ENCODE assay signal across 8 mouse cellular contexts in genomic region chr17:25873405-25874147, GRCm38 (mm10). TPM values are rescaled to one million over a fixed set of nuclear protein-coding genes. Genes with fewer than 3 reads are reported as not detected.
DNase-seq lines count a peak whose midpoint lies in the region; ATAC-seq lines count a peak whose summit lies in the region.

No protein-coding gene starts in this region.

- no peak for ATAC-seq in lung, embryonic 15.5 days (ENCODE audit: borderline replicate concordance, extremely low read depth, low FRiP score, low TSS enrichment)
- no peak for ATAC-seq in limb, embryonic 15.5 days (ENCODE audit: insufficient number of reproducible peaks, low FRiP score, low TSS enrichment, low read depth)
- ATAC-seq in stomach, embryonic 16.5 days (ENCODE audit: insufficient read depth, low FRiP score) = no peak

- H3K9me3 ChIP-seq in lung, embryonic 15.5 days = no peaks in the 10 kb centered on the region
- H3K9me3 ChIP-seq in limb, embryonic 15.5 days = no peaks in the 10 kb centered on the region
- no peaks in the 10 kb centered on the region for H3K9me3 ChIP-seq in stomach, embryonic 16.5 days (replicated peaks; ENCODE audit: control insufficient read depth, low read length)

- peak overlapping the region; percentile 85 for H3K4me2 ChIP-seq in lung, embryonic 15.5 days
- peak overlapping the region; percentile 81 for H3K4me2 ChIP-seq in limb, embryonic 15.5 days
- H3K4me2 ChIP-seq in stomach, embryonic 16.5 days (ENCODE audit: low read depth, low read length) = peak overlapping the region; percentile 90; the same call in 1 of the 2 replicates

- H3K4me3 ChIP-seq in lung, embryonic 15.5 days = peak overlapping the region; percentile 77
- H3K4me3 ChIP-seq in limb, embryonic 15.5 days = peak overlapping the region; percentile 81; the same call in 1 of the 2 replicates
- peak overlapping the region; percentile 93; the same call in 1 of the 2 replicates for H3K4me3 ChIP-seq in stomach, embryonic 16.5 days (replicated peaks; ENCODE audit: low read length)

- 0 out of 2 replicates have a peak overlapping the region, but pooled peaks have one; percentile 67 for H3K9ac ChIP-seq in lung, embryonic 15.5 days
- no peak overlapping the region for H3K9ac ChIP-seq in limb, embryonic 15.5 days
- H3K9ac ChIP-seq in stomach, embryonic 16.5 days (ENCODE audit: low read length) = peak overlapping the region; percentile 85

- 65% methylated on average over 11 of the region's 11 CpGs for WGBS in lung, embryonic 15.5 days
- 79% methylated on average over 11 of the region's 11 CpGs for WGBS in limb, embryonic 15.5 days
- WGBS in stomach, embryonic 16.5 days = 73% methylated on average over 11 of the region's 11 CpGs

- H3K27me3 ChIP-seq in lung, embryonic 15.5 days = no peaks in the 10 kb centered on the region
- no peaks in the 10 kb centered on the region for H3K27me3 ChIP-seq in limb, embryonic 15.5 days
- no peaks in the 10 kb centered on the region for H3K27me3 ChIP-seq in stomach, embryonic 16.5 days (ENCODE audit: control insufficient read depth, insufficient read depth, low read length)

- peaks cover 10% of the 10 kb centered on the region; the same call in 1 of the 2 replicates for H3K36me3 ChIP-seq in lung, embryonic 15.5 days
- H3K36me3 ChIP-seq in limb, embryonic 15.5 days = peaks cover 10% of the 10 kb centered on the region
- peaks cover 7% of the 10 kb centered on the region; the same call in 1 of the 2 replicates for H3K36me3 ChIP-seq in stomach, embryonic 16.5 days (ENCODE audit: control insufficient read depth, insufficient read depth, low read length)

- DNase-seq in cerebellum, adult 11-12 months = peak; percentile 24
- DNase-seq in cerebellum, postnatal 10 days = no peak
- no peak for DNase-seq in lung, postnatal 14 days
- DNase-seq in spleen, postnatal 36 days (ENCODE audit: low spot score in 2 of 2) = no peak
- no peak for DNase-seq in left cerebral cortex, adult 11 months (ENCODE audit: low spot score)

- H3K4me1 ChIP-seq in lung, embryonic 15.5 days = peaks cover 22% of the 10 kb centered on the region
- peaks cover 30% of the 10 kb centered on the region for H3K4me1 ChIP-seq in limb, embryonic 15.5 days
- peaks cover 16% of the 10 kb centered on the region for H3K4me1 ChIP-seq in stomach, embryonic 16.5 days (ENCODE audit: control insufficient read depth, insufficient read depth, low read length)

- no peak overlapping the region for H3K27ac ChIP-seq in lung, embryonic 15.5 days
- 0 out of 2 replicates have a peak overlapping the region, but pooled peaks have one; percentile 94 for H3K27ac ChIP-seq in limb, embryonic 15.5 days
- no peak overlapping the region for H3K27ac ChIP-seq in stomach, embryonic 16.5 days (ENCODE audit: low read length)

RNA-seq across cellular contexts. Expression of gene Mettl26, which starts 1.3 kb away (rescaled TPM):
- 51.4 and 53.5 TPM in 2 replicates for polyA plus RNA-seq in lung, embryonic 15.5 days (2015; fragmentation: Nextera tagmentation; extraction: Ambion mirVana)
- 45.3 and 48.0 TPM in 2 replicates for polyA plus RNA-seq in limb, embryonic 15.5 days (2015; fragmentation: Nextera tagmentation; extraction: Ambion mirVana)
- polyA plus RNA-seq in stomach, embryonic 16.5 days (2015; fragmentation: Nextera tagmentation; extraction: Ambion mirVana) = 57.1 and 63.8 TPM in 2 replicates

RNA-seq across cellular contexts. Expression of gene Mcrip2, which starts 5.0 kb away (rescaled TPM):
- 18.1 and 21.7 TPM in 2 replicates for polyA plus RNA-seq in lung, embryonic 15.5 days (2015; fragmentation: Nextera tagmentation; extraction: Ambion mirVana)
- 16.7 and 22.2 TPM in 2 replicates for polyA plus RNA-seq in limb, embryonic 15.5 days (2015; fragmentation: Nextera tagmentation; extraction: Ambion mirVana)
- 41.5 and 49.4 TPM in 2 replicates for polyA plus RNA-seq in stomach, embryonic 16.5 days (2015; fragmentation: Nextera tagmentation; extraction: Ambion mirVana)

RNA-seq across cellular contexts. Expression of gene Wfikkn1, which starts 7.1 kb away (rescaled TPM):
- polyA plus RNA-seq in lung, embryonic 15.5 days (2015; fragmentation: Nextera tagmentation; extraction: Ambion mirVana) = 0.35 and 0.40 TPM in 2 replicates
- polyA plus RNA-seq in limb, embryonic 15.5 days (2015; fragmentation: Nextera tagmentation; extraction: Ambion mirVana) = 0.63 and 0.65 TPM in 2 replicates
- polyA plus RNA-seq in stomach, embryonic 16.5 days (2015; fragmentation: Nextera tagmentation; extraction: Ambion mirVana) = 0.42 and 0.56 TPM in 2 replicates

RNA-seq across cellular contexts. Expression of gene Wdr90, which starts 12.3 kb away (rescaled TPM):
- 32.2 and 32.8 TPM in 2 replicates for polyA plus RNA-seq in lung, embryonic 15.5 days (2015; fragmentation: Nextera tagmentation; extraction: Ambion mirVana)
- 16.8 and 21.3 TPM in 2 replicates for polyA plus RNA-seq in limb, embryonic 15.5 days (2015; fragmentation: Nextera tagmentation; extraction: Ambion mirVana)
- 20.9 and 22.1 TPM in 2 replicates for polyA plus RNA-seq in stomach, embryonic 16.5 days (2015; fragmentation: Nextera tagmentation; extraction: Ambion mirVana)

RNA-seq across cellular contexts. Expression of gene Rhot2, which starts 28.9 kb away (rescaled TPM):
- polyA plus RNA-seq in lung, embryonic 15.5 days (2015; fragmentation: Nextera tagmentation; extraction: Ambion mirVana) = 20.1 and 20.6 TPM in 2 replicates
- 21.9 and 25.4 TPM in 2 replicates for polyA plus RNA-seq in limb, embryonic 15.5 days (2015; fragmentation: Nextera tagmentation; extraction: Ambion mirVana)
- polyA plus RNA-seq in stomach, embryonic 16.5 days (2015; fragmentation: Nextera tagmentation; extraction: Ambion mirVana) = 22.4 and 23.5 TPM in 2 replicates
